Mouse (Mus musculus): Measurements from ENCODE around the gene Ap5b1.

Gene Ap5b1

GRCm38 (mm10) chr19:5567534-5568469 is at the start of gene Ap5b1:
Gene Ap5b1, plus strand, starts transcription at chr19:5568025.
- peak; percentile 89 for DNase-seq (ENCODE audit: low spot score)

GRCm38 (mm10) chr19:5518721-5519120 is 49.1 kb upstream of the Ap5b1 start:
- DNase-seq (ENCODE audit: low spot score): no peak

GRCm38 (mm10) chr19:5525204-5525603 is 42.6 kb upstream of the Ap5b1 start:
- DNase-seq (ENCODE audit: low spot score): no peak

- peak; percentile 94 for DNase-seq (ENCODE audit: low spot score)
These were observed 38.3 kb upstream of the Ap5b1 start for GRCm38 (mm10) chr19:5529325-5530137.

- no peak for DNase-seq (ENCODE audit: low spot score)
These were observed 37.7 kb upstream of the Ap5b1 start for GRCm38 (mm10) chr19:5530138-5530524.

GRCm38 (mm10) chr19:5532520-5532919 is 35.3 kb upstream of the Ap5b1 start:
- DNase-seq (ENCODE audit: low spot score): no peak

GRCm38 (mm10) chr19:5538786-5539185 is 29.0 kb upstream of the Ap5b1 start:
- no peak for DNase-seq (ENCODE audit: low spot score)

GRCm38 (mm10) chr19:5543362-5543761 is 24.5 kb upstream of the Ap5b1 start:
- DNase-seq (ENCODE audit: low spot score): no peak

GRCm38 (mm10) chr19:5544031-5544430 is 23.8 kb upstream of the Ap5b1 start:
- DNase-seq (ENCODE audit: low spot score): no peak

GRCm38 (mm10) chr19:5547471-5548056 is 20.3 kb upstream of the Ap5b1 start:
- no peak for DNase-seq (ENCODE audit: low spot score)

GRCm38 (mm10) chr19:5553802-5554201 is 14.0 kb upstream of the Ap5b1 start:
- DNase-seq (ENCODE audit: low spot score): no peak

- DNase-seq (ENCODE audit: low spot score): no peak
These were observed 13.6 kb upstream of the Ap5b1 start for GRCm38 (mm10) chr19:5554212-5554611.

GRCm38 (mm10) chr19:5558169-5558568 is 9.7 kb upstream of the Ap5b1 start:
- no peak for DNase-seq (ENCODE audit: low spot score)

GRCm38 (mm10) chr19:5558770-5559169 is 9.1 kb upstream of the Ap5b1 start:
- DNase-seq (ENCODE audit: low spot score): no peak

- DNase-seq (ENCODE audit: low spot score): no peak
These were observed 8.6 kb upstream of the Ap5b1 start for GRCm38 (mm10) chr19:5559229-5559628.

GRCm38 (mm10) chr19:5559631-5560456 is 8.0 kb upstream of the Ap5b1 start:
- no peak for DNase-seq (ENCODE audit: low spot score)

GRCm38 (mm10) chr19:5560457-5561041 is 7.3 kb upstream of the Ap5b1 start, which contains the start of gene Ovol1:
Gene Ovol1, minus strand, starts transcription at chr19:5560646.
- DNase-seq (ENCODE audit: low spot score): no peak

GRCm38 (mm10) chr19:5561252-5561790 is 6.5 kb upstream of the Ap5b1 start:
- no peak for DNase-seq (ENCODE audit: low spot score)

- no peak for DNase-seq (ENCODE audit: low spot score)
These were observed 5.9 kb upstream of the Ap5b1 start for GRCm38 (mm10) chr19:5561886-5562285.

GRCm38 (mm10) chr19:5562776-5563175 is 5.0 kb upstream of the Ap5b1 start:
- no peak for DNase-seq (ENCODE audit: low spot score)

GRCm38 (mm10) chr19:5566316-5566715 is 1.5 kb upstream of the Ap5b1 start:
- no peak for DNase-seq (ENCODE audit: low spot score)

Data from layer of hippocampus, adult 11-12 months (tissue).